Mouse (Mus musculus) intestine, postnatal 0 days (tissue): Measurements from ENCODE around the gene Adarb2. TPM values are rescaled to one million over a fixed set of nuclear protein-coding genes. Genes with fewer than 3 reads are reported as not detected.
A peak's percentile ranks its signal among the peaks of the same experiment; 100 is the strongest.

Source experiments
- ATAC-seq: fragments of 200-750 bp; cut with Nextera tagmentation; 2 replicates; pipeline ENCODE4 v1.8.0; 2017; ENCODE audit warnings: mild to moderate bottlenecking, moderate TSS enrichment, moderate library complexity
- H3K27ac ChIP-seq: fragments of 300-500 bp; sonication (generic); 2 replicates; pipeline ENCODE4 v1.5.1; 2014; ENCODE audit warnings: mild to moderate bottlenecking, low read depth, low read length, moderate library complexity
- H3K27me3 ChIP-seq: fragments of 300-500 bp; sonication (generic); replicated peaks from 2 replicates; pipeline ENCODE4 v1.6.1; 2014; ENCODE audit warnings: low read length, mixed read lengths; ENCODE audit not compliant: control insufficient read depth, insufficient read depth
- H3K36me3 ChIP-seq: fragments of 300-500 bp; sonication (generic); 2 replicates; pipeline ENCODE4 v1.6.1; 2014; ENCODE audit warnings: mild to moderate bottlenecking, moderate library complexity; ENCODE audit not compliant: control insufficient read depth, insufficient read depth
- H3K4me1 ChIP-seq: fragments of 300-500 bp; sonication (generic); replicated peaks from 2 replicates; pipeline ENCODE4 v1.6.1; 2014; ENCODE audit warnings: antibody characterized with exemption, low read length, mixed read lengths; ENCODE audit not compliant: control insufficient read depth, insufficient read depth
- H3K4me2 ChIP-seq: fragments of 300-500 bp; sonication (generic); replicated peaks from 2 replicates; pipeline ENCODE4 v1.6.1; 2014; ENCODE audit warnings: low read depth, mild to moderate bottlenecking, moderate library complexity
- H3K4me3 ChIP-seq: fragments of 300-500 bp; sonication (generic); 2 replicates; pipeline ENCODE4 v1.5.1; 2014; ENCODE audit warnings: low read depth, low read length
- H3K9ac ChIP-seq: fragments of 300-500 bp; sonication (generic); 2 replicates; pipeline ENCODE4 v1.6.1; 2014; ENCODE audit warnings: mild to moderate bottlenecking, low read depth, low read length
- H3K9me3 ChIP-seq: fragments of 300-500 bp; sonication (generic); 2 replicates; pipeline ENCODE4 v1.6.1; 2016; ENCODE audit warnings: mixed run types; ENCODE audit not compliant: control insufficient read depth
- CTCF ChIP-seq: sonication (generic); IDR thresholded peaks from 2 replicates; pipeline ENCODE4 v1.5.1; 2016; ENCODE audit warnings: low read depth, mild to moderate bottlenecking, control low read depth, antibody characterized with exemption, moderate library complexity
- WGBS: fragments of 180-500 bp; shearing (Covaris S2); extraction: QIAGEN DNeasy Blood & Tissue Kit; methylation state at CpG from one replicate; pipeline ENCODE4 v1.1.7; 2014; 5-methylcytosine and 5-hydroxymethylcytosine counted together
- polyA plus RNA-seq: library from polyadenylated mRNA; unstranded; fragments of >200 nt; fragmentation: Nextera tagmentation; extraction: Ambion mirVana; gene quantifications from 2 replicates; pipeline ENCODE4 v1.2.1, GENCODE M21; 2015

Adarb2 gene
- 0.14 and 0.22 TPM in 2 replicates for polyA plus RNA-seq

- Histone ChIP-seq H3K27me3 (peaks cover 5% of the 10 kb centered on the region), H3K9ac (no peak within 1 kb of the TSS), H3K36me3 (no peaks in the 10 kb centered on the region), H3K27ac (no peak within 1 kb of the TSS), H3K4me1 (no peaks in the 10 kb centered on the region), H3K4me2 (peak within 1 kb of the TSS; percentile 51), H3K9me3 (no peaks in the 10 kb centered on the region), H3K4me3 (peak within 1 kb of the TSS; percentile 25)
- WGBS = under 1% methylated on average over 26 of the region's 26 CpGs
- no peak for ATAC-seq
- no peak for TF ChIP-seq CTCF
Measured at GRCm38 (mm10) chr13:8202681-8203476, at the start of gene Adarb2. Gene Adarb2, plus strand, starts transcription at chr13:8202866.

DNA sequence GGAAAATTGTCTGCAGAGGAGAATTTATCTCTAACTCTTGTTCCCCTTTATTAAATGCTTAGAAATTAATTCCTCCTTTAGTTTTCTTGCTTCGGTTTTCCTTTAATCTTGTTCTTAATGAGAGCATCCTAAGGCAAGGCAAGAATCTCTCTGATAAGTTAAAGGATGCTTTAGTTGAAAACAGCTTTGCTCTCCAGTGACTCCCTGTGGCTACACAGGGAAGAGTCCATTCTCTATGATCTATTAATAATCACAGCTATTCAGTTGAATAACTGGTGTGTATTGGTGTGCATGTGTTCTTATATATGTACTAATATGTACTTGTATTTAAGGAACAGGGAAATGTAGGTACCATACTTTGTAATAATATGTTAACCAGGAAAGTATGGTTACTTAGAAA, 28.9 kb upstream of the Adarb2 start:
- Histone ChIP-seq H3K4me2 (no peak overlapping the region), H3K4me1 (no peaks in the 10 kb centered on the region), H3K4me3 (no peak overlapping the region), H3K9ac (no peak overlapping the region), H3K36me3 (no peaks in the 10 kb centered on the region), H3K27ac (no peak overlapping the region), H3K9me3 (no peaks in the 10 kb centered on the region), H3K27me3 (no peaks in the 10 kb centered on the region)
- peak; percentile 59 for TF ChIP-seq CTCF
- no peak for ATAC-seq
- WGBS = 63% methylated on average over 1 of the region's 1 CpGs

- Histone ChIP-seq H3K36me3 (no peaks in the 10 kb centered on the region), H3K4me2 (no peak overlapping the region), H3K9me3 (no peaks in the 10 kb centered on the region), H3K4me3 (no peak overlapping the region), H3K9ac (no peak overlapping the region), H3K27ac (no peak overlapping the region), H3K27me3 (no peaks in the 10 kb centered on the region), H3K4me1 (no peaks in the 10 kb centered on the region)
- 74% methylated on average over 7 of the region's 7 CpGs for WGBS
- ATAC-seq = no peak
- TF ChIP-seq CTCF = no peak
Measured at GRCm38 (mm10) chr13:8191977-8192376, 10.7 kb upstream of the Adarb2 start.

- no peak for ATAC-seq
- Histone ChIP-seq H3K27me3 (peaks cover 5% of the 10 kb centered on the region), H3K36me3 (no peaks in the 10 kb centered on the region), H3K4me1 (no peaks in the 10 kb centered on the region), H3K4me2 (no peak overlapping the region), H3K4me3 (no peak overlapping the region), H3K9me3 (no peaks in the 10 kb centered on the region), H3K9ac (no peak overlapping the region), H3K27ac (no peak overlapping the region)
- 49% methylated on average over 3 of the region's 3 CpGs for WGBS
- TF ChIP-seq CTCF = no peak
Measured at GRCm38 (mm10) chr13:8199186-8199880, 3.3 kb upstream of the Adarb2 start.

DNA sequence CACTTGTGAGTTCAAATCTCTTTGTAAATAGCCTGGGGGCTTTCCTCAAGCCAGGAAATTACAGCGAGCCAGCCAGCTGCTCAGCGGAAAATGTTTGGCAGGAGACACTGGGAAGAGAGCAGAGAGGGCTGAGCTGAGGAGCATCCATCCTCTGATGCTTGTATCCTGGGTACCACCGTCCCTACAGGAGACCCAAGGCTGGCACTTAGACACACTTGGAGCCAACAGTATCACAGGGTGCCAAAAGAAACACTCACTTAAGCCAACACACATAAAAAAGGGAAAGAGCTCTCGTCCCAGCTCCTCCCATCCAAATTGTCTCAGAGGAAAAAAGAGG, 779 bp downstream of the Adarb2 start:
- H3K4me2 ChIP-seq = peak overlapping the region; percentile 51; the same call in 1 of the 2 replicates
- no peak for ATAC-seq
- no peak overlapping the region for H3K27ac ChIP-seq
- H3K36me3 ChIP-seq = no peaks in the 10 kb centered on the region
- WGBS = 10% methylated on average over 4 of the region's 4 CpGs
- H3K27me3 ChIP-seq = peaks cover 5% of the 10 kb centered on the region
- H3K4me1 ChIP-seq = no peaks in the 10 kb centered on the region
- H3K9me3 ChIP-seq = no peaks in the 10 kb centered on the region
- peak overlapping the region; percentile 25 for H3K4me3 ChIP-seq
- H3K9ac ChIP-seq = no peak overlapping the region
- TF ChIP-seq CTCF = no peak

- Histone ChIP-seq H3K9ac (no peak overlapping the region), H3K27me3 (peaks cover 5% of the 10 kb centered on the region), H3K9me3 (no peaks in the 10 kb centered on the region), H3K4me2 (no peak overlapping the region), H3K4me1 (no peaks in the 10 kb centered on the region), H3K4me3 (no peak overlapping the region), H3K27ac (no peak overlapping the region), H3K36me3 (no peaks in the 10 kb centered on the region)
- no peak for ATAC-seq
- no peak for TF ChIP-seq CTCF
- 61% methylated on average over 16 of the region's 16 CpGs for WGBS
Measured at GRCm38 (mm10) chr13:8207337-8207736, 4.7 kb downstream of the Adarb2 start.
